Mouse (Mus musculus): ENCODE measurements around the gene Adssl1. TPM values are rescaled to one million over a fixed set of nuclear protein-coding genes. Genes with fewer than 3 reads are reported as not detected.

Gene Adssl1
- total and polyA plus RNA-seq, 3 experiments = 0.05 TPM; not detected in 2

GRCm38 (mm10) chr12:112596454-112596853 is 23.4 kb upstream of the Adssl1 start:
- Histone ChIP-seq H3K4me1 (ENCODE audit: insufficient read depth, low read depth, low read length) (peaks cover 95% of the 10 kb centered on the region), H3K36me3 (replicated peaks) (peaks cover 65% of the 10 kb centered on the region), H3K4me3 (ENCODE audit: low read depth, low read length) (no peak overlapping the region), H3K9me3 (replicated peaks) (no peaks in the 10 kb centered on the region), H3K27me3 (ENCODE audit: insufficient read depth, low read length) (peaks cover 17% of the 10 kb centered on the region; the same call in 1 of the 2 replicates)
- DNase-seq (ENCODE audit: low spot score) (no peak), ATAC-seq (ENCODE audit: extremely low read depth, insufficient number of reproducible peaks, low FRiP score, poor library complexity, severe bottlenecking) (no peak)
- no peak for TF ChIP-seq GATA2 (IDR thresholded peaks at IDR 0.05; ENCODE audit: borderline replicate concordance, low read depth, low read length)
- TF ChIP-seq TAL1 (conservative IDR thresholded peaks at IDR 0.05; ENCODE audit: low read depth, low read length) = no peak
- no peak for TF ChIP-seq GATA1 (IDR thresholded peaks at IDR 0.05; ENCODE audit: borderline replicate concordance, low read length)
- TF ChIP-seq POLR2AphosphoS5 (IDR thresholded peaks at IDR 0.05; ENCODE audit: insufficient replicate concordance, low read depth, low read length) = no peak
- no peak for TF ChIP-seq CTCF (IDR thresholded peaks at IDR 0.05; ENCODE audit: low read depth, low read length)

GRCm38 (mm10) chr12:112596891-112597500 is 22.8 kb upstream of the Adssl1 start:
- Histone ChIP-seq H3K4me1 (ENCODE audit: insufficient read depth, low read depth, low read length) (peaks cover 92% of the 10 kb centered on the region), H3K36me3 (replicated peaks) (peaks cover 65% of the 10 kb centered on the region), H3K9me3 (replicated peaks) (no peaks in the 10 kb centered on the region), H3K27me3 (ENCODE audit: insufficient read depth, low read length) (peaks cover 18% of the 10 kb centered on the region; the same call in 1 of the 2 replicates), H3K4me3 (ENCODE audit: low read depth, low read length) (no peak overlapping the region)
- ATAC-seq (ENCODE audit: extremely low read depth, insufficient number of reproducible peaks, low FRiP score, poor library complexity, severe bottlenecking) (no peak), DNase-seq (ENCODE audit: low spot score) (no peak)
- no peak for TF ChIP-seq TAL1 (conservative IDR thresholded peaks at IDR 0.05; ENCODE audit: low read depth, low read length)

GRCm38 (mm10) chr12:112597618-112598017 is 22.2 kb upstream of the Adssl1 start:
- Histone ChIP-seq H3K27me3 (ENCODE audit: insufficient read depth, low read length) (peaks cover 14% of the 10 kb centered on the region; the same call in 1 of the 2 replicates), H3K4me1 (ENCODE audit: insufficient read depth, low read depth, low read length) (peaks cover 87% of the 10 kb centered on the region), H3K36me3 (replicated peaks) (peaks cover 65% of the 10 kb centered on the region), H3K4me3 (ENCODE audit: low read depth, low read length) (no peak overlapping the region), H3K9me3 (replicated peaks) (no peaks in the 10 kb centered on the region)
- no peak for TF ChIP-seq GATA1 (IDR thresholded peaks at IDR 0.05; ENCODE audit: borderline replicate concordance, low read length)
- TF ChIP-seq GATA2 (IDR thresholded peaks at IDR 0.05; ENCODE audit: borderline replicate concordance, low read depth, low read length) = no peak
- TF ChIP-seq POLR2AphosphoS5 (IDR thresholded peaks at IDR 0.05; ENCODE audit: insufficient replicate concordance, low read depth, low read length) = no peak
- no peak for TF ChIP-seq TAL1 (conservative IDR thresholded peaks at IDR 0.05; ENCODE audit: low read depth, low read length)
- no peak for TF ChIP-seq CTCF (IDR thresholded peaks at IDR 0.05; ENCODE audit: low read depth, low read length)
- DNase-seq (ENCODE audit: low spot score) (no peak), ATAC-seq (ENCODE audit: extremely low read depth, insufficient number of reproducible peaks, low FRiP score, poor library complexity, severe bottlenecking) (no peak)

GRCm38 (mm10) chr12:112599198-112599597 is 20.6 kb upstream of the Adssl1 start:
- TF ChIP-seq GATA1 (IDR thresholded peaks at IDR 0.05; ENCODE audit: borderline replicate concordance, low read length) (no peak), TAL1 (conservative IDR thresholded peaks at IDR 0.05; ENCODE audit: low read depth, low read length) (peak; percentile 88)
- H3K4me3 ChIP-seq (ENCODE audit: low read depth, low read length) = peak overlapping the region; percentile 58; the same call in 1 of the 2 replicates
- H3K4me1 ChIP-seq (ENCODE audit: insufficient read depth, low read depth, low read length) = peaks cover 73% of the 10 kb centered on the region
- ATAC-seq (ENCODE audit: extremely low read depth, insufficient number of reproducible peaks, low FRiP score, poor library complexity, severe bottlenecking) = peak; percentile 95
- DNase-seq (ENCODE audit: low spot score) = peak; percentile 98
- no peaks in the 10 kb centered on the region for H3K9me3 ChIP-seq (replicated peaks)
- H3K36me3 ChIP-seq (replicated peaks) = peaks cover 64% of the 10 kb centered on the region
- peaks cover 9% of the 10 kb centered on the region; the same call in 1 of the 2 replicates for H3K27me3 ChIP-seq (ENCODE audit: insufficient read depth, low read length)

- DNase-seq (ENCODE audit: low spot score) = no peak
- Histone ChIP-seq H3K4me3 (ENCODE audit: low read depth, low read length) (peak overlapping the region; percentile 62; the same call in 1 of the 2 replicates), H3K27me3 (ENCODE audit: insufficient read depth, low read length) (peaks cover 9% of the 10 kb centered on the region; the same call in 1 of the 2 replicates), H3K4me1 (ENCODE audit: insufficient read depth, low read depth, low read length) (peaks cover 71% of the 10 kb centered on the region), H3K36me3 (replicated peaks) (peaks cover 67% of the 10 kb centered on the region), H3K9me3 (replicated peaks) (no peaks in the 10 kb centered on the region)
- no peak for ATAC-seq (ENCODE audit: extremely low read depth, insufficient number of reproducible peaks, low FRiP score, poor library complexity, severe bottlenecking)
- TF ChIP-seq TAL1 (conservative IDR thresholded peaks at IDR 0.05; ENCODE audit: low read depth, low read length) = no peak
- no peak for TF ChIP-seq GATA2 (IDR thresholded peaks at IDR 0.05; ENCODE audit: borderline replicate concordance, low read depth, low read length)
- TF ChIP-seq GATA1 (IDR thresholded peaks at IDR 0.05; ENCODE audit: borderline replicate concordance, low read length) = no peak
- no peak for TF ChIP-seq POLR2AphosphoS5 (IDR thresholded peaks at IDR 0.05; ENCODE audit: insufficient replicate concordance, low read depth, low read length)
- no peak for TF ChIP-seq CTCF (IDR thresholded peaks at IDR 0.05; ENCODE audit: low read depth, low read length)
These were observed 19.8 kb upstream of the Adssl1 start for GRCm38 (mm10) chr12:112599942-112600611.

- peaks cover 39% of the 10 kb centered on the region for H3K4me1 ChIP-seq (ENCODE audit: insufficient read depth, low read depth, low read length)
- peaks cover 7% of the 10 kb centered on the region; the same call in 1 of the 2 replicates for H3K27me3 ChIP-seq (ENCODE audit: insufficient read depth, low read length)
- peaks cover 78% of the 10 kb centered on the region for H3K36me3 ChIP-seq (replicated peaks)
- no peak overlapping the region for H3K4me3 ChIP-seq (ENCODE audit: low read depth, low read length)
- no peak for DNase-seq (ENCODE audit: low spot score)
- no peak for TF ChIP-seq TAL1 (conservative IDR thresholded peaks at IDR 0.05; ENCODE audit: low read depth, low read length)
- TF ChIP-seq GATA1 (IDR thresholded peaks at IDR 0.05; ENCODE audit: borderline replicate concordance, low read length) = no peak
- no peak for TF ChIP-seq GATA2 (IDR thresholded peaks at IDR 0.05; ENCODE audit: borderline replicate concordance, low read depth, low read length)
- no peak for TF ChIP-seq CTCF (IDR thresholded peaks at IDR 0.05; ENCODE audit: low read depth, low read length)
- TF ChIP-seq POLR2AphosphoS5 (IDR thresholded peaks at IDR 0.05; ENCODE audit: insufficient replicate concordance, low read depth, low read length) = no peak
- ATAC-seq (ENCODE audit: extremely low read depth, insufficient number of reproducible peaks, low FRiP score, poor library complexity, severe bottlenecking) = no peak
- no peaks in the 10 kb centered on the region for H3K9me3 ChIP-seq (replicated peaks)
These were observed 15.8 kb upstream of the Adssl1 start for GRCm38 (mm10) chr12:112604022-112604421.

Data from G1E (cell line).